Mouse (Mus musculus) forebrain, embryonic 16.5 days (tissue): ENCODE measurements around the gene Gm20388. TPM values are rescaled to one million over a fixed set of nuclear protein-coding genes. Genes with fewer than 3 reads are reported as not detected.

Source experiments
- ATAC-seq: fragments of 200-750 bp; cut with Nextera tagmentation; 2 replicates; pipeline ENCODE4 v1.8.0; 2017; ENCODE audit warnings: mild to moderate bottlenecking, moderate library complexity
- H3K27ac ChIP-seq: fragments of 300-500 bp; sonication (generic); 2 replicates; pipeline ENCODE4 v1.5.1; 2014; ENCODE audit warnings: low read length, control low read depth
- H3K27me3 ChIP-seq: fragments of 300-500 bp; sonication (generic); replicated peaks from 2 replicates; pipeline ENCODE4 v1.6.1; 2014; ENCODE audit warnings: low read length; ENCODE audit not compliant: control insufficient read depth, insufficient read depth
- H3K36me3 ChIP-seq: fragments of 300-500 bp; sonication (generic); 2 replicates; pipeline ENCODE4 v1.6.1; 2014; ENCODE audit not compliant: control insufficient read depth, insufficient read depth
- H3K4me1 ChIP-seq: fragments of 300-500 bp; sonication (generic); replicated peaks from 2 replicates; pipeline ENCODE4 v1.6.1; 2014; ENCODE audit warnings: low read length; ENCODE audit not compliant: control insufficient read depth, insufficient read depth
- H3K4me2 ChIP-seq: fragments of 300-500 bp; sonication (generic); 2 replicates; pipeline ENCODE4 v1.6.1; 2014; ENCODE audit warnings: mild to moderate bottlenecking, low read length, control low read depth
- H3K4me3 ChIP-seq: fragments of 300-500 bp; sonication (generic); replicated peaks from 2 replicates; pipeline ENCODE4 v1.5.1; 2014; ENCODE audit warnings: mild to moderate bottlenecking, low read length, control low read depth
- H3K9ac ChIP-seq: fragments of 300-500 bp; sonication (generic); replicated peaks from 2 replicates; pipeline ENCODE4 v1.6.1; 2014; ENCODE audit warnings: low read depth, low read length, control low read depth
- H3K9me3 ChIP-seq: fragments of 300-500 bp; sonication (generic); 2 replicates; pipeline ENCODE4 v1.6.1; 2016; ENCODE audit warnings: low read length; ENCODE audit not compliant: control insufficient read depth
- WGBS: fragments of 180-500 bp; shearing (Covaris S2); extraction: QIAGEN DNeasy Blood & Tissue Kit; methylation state at CpG from one replicate; pipeline ENCODE4 v1.1.7; 2014; 5-methylcytosine and 5-hydroxymethylcytosine counted together
- polyA plus RNA-seq: library from polyadenylated mRNA; unstranded; fragments of >200 nt; fragmentation: Nextera tagmentation; extraction: Ambion mirVana; gene quantifications from 2 replicates; pipeline ENCODE4 v1.2.1, GENCODE M21; 2015

Gene Gm20388
- polyA plus RNA-seq, 1 experiment from 2014 or later: 4.7 TPM

DNA sequence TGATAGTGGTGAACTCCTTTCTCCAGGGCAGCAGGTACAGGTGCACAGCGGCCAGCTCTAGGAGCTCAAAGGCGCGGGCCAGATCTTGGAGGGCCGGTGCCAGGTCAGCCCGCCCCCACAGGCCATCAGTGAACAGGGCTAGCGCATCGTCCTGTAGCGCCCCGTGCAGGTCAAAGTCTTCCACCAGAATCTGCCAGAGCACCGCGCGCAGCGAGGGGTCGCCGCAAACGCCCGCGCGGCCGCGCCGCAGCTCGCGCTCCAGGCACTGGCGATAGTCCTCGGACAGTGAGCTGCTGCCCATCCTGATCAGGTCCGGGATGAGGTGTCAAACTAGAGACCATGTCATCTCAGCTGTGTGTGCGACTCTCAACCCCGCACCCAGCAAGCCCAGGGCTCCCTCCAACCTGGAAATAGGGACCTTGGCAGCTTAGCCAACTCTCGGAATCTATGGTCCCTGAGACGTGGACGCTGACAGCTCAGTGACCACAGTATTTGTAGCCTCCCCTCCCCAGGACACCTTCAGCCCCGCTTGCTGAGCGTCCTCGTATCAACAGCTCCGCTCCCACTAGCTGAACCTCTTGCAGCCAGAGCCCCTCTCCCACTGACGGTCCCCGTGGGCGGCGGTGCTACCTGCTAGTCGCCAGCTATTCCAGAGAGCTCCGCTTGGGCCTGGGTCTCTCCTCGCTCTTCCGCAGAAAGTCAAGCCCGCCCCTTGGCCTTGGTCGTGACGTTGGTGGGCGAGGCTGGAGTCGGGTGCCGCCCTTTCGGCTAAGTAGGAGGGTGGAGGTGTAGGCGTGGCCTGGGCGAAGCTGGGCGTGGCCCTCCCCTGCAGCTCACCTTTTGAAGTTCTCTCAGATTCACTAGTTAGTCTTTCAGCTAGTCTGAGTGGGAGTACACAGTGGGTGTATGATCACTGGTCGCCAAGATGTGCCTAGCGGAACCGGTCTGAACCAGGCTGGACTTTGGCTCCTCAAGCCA is 3325.2 kb downstream of the Gm20388 start, which contains the start of gene Spata2l:
Gene Spata2l, minus strand, starts transcription at position 714 of the 978 bp plus-strand sequence.
- Histone ChIP-seq H3K9ac (peak within 1 kb of the TSS; percentile 61), H3K27me3 (peaks cover 20% of the 10 kb centered on the region; the same call in 1 of the 2 replicates), H3K4me2 (peak within 1 kb of the TSS; percentile 73), H3K9me3 (no peaks in the 10 kb centered on the region), H3K4me1 (peaks cover 17% of the 10 kb centered on the region), H3K4me3 (peak within 1 kb of the TSS; percentile 44), H3K27ac (no peak within 1 kb of the TSS), H3K36me3 (no peaks in the 10 kb centered on the region)
- 1% methylated on average over 57 of the region's 57 CpGs for WGBS
- peak; percentile 76 for ATAC-seq

DNA sequence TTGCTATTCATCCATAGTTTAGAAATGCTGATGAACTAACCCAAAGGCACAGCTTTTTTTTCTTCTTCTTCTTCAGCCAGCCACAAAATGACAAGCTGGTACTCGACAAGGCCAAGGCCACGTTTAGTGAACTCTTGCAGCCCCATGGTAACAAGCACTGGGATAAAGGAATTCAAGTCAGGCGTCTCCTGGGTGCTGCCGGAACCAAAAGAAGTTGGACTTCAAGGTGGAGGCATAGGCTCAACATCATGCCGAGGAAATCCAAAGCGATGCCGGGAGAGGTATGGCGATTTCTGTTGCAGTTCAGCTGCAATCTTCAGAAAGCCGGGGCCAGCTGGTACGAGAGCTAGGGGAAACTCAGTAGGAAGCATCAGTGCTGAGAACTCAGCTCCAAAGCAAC is 3328.8 kb downstream of the Gm20388 start:
- no peak overlapping the region for H3K27ac ChIP-seq
- no peaks in the 10 kb centered on the region for H3K9me3 ChIP-seq
- peaks cover 15% of the 10 kb centered on the region; the same call in 1 of the 2 replicates for H3K27me3 ChIP-seq
- no peak for ATAC-seq
- peaks cover 17% of the 10 kb centered on the region for H3K4me1 ChIP-seq
- no peak overlapping the region for H3K4me2 ChIP-seq
- peaks cover 3% of the 10 kb centered on the region; the same call in 1 of the 2 replicates for H3K36me3 ChIP-seq
- 83% methylated on average over 10 of the region's 10 CpGs for WGBS
- no peak overlapping the region for H3K4me3 ChIP-seq
- H3K9ac ChIP-seq: no peak overlapping the region

DNA sequence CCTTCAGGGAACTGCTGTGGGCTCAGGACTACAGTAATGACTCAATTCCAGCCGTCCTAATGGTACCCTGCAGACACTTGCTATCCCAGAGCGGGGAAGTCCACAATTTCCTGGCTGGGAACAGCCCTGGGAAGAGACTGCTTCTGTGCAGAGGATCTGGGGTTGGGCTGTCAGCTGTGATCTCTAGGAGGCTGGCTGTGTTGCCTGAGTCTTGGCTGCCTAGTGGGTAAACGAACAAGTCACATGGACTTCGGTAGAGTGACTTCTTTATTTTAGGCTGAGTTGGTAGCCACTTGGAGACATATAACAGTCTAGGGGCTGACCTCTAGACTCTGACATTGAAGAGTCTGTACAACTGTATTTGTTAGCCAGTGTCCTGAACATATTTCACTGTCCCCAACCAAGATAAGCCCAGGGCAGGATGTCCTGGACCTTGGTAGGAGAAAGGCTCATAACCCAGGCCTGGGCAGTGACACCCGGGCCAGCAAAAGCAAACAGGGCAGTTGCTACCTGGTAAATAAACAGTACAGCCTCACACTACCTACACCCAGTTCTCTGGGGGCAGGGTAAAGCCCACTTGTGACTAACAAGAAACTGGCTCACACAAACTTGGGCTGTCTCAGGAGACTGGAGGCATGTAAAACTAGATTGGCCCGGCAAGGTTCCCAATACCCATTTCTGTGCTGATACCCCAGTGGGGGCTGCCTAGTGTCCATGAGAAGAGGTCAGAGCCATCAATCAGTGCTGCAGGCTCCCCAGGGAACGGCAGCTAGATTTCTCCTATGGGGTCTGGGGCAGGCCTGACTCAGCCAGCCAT is 3331.7 kb downstream of the Gm20388 start:
- no peak overlapping the region for H3K4me2 ChIP-seq
- no peak overlapping the region for H3K9ac ChIP-seq
- H3K36me3 ChIP-seq: peaks cover 14% of the 10 kb centered on the region
- no peak overlapping the region for H3K27ac ChIP-seq
- H3K9me3 ChIP-seq: no peaks in the 10 kb centered on the region
- no peak for ATAC-seq
- WGBS: 91% methylated on average over 7 of the region's 7 CpGs
- no peaks in the 10 kb centered on the region for H3K4me1 ChIP-seq
- H3K4me3 ChIP-seq: no peak overlapping the region
- no peaks in the 10 kb centered on the region for H3K27me3 ChIP-seq

- Histone ChIP-seq H3K4me2 (no peak overlapping the region), H3K4me1 (no peaks in the 10 kb centered on the region), H3K27me3 (no peaks in the 10 kb centered on the region), H3K27ac (no peak overlapping the region), H3K4me3 (no peak overlapping the region), H3K9me3 (no peaks in the 10 kb centered on the region), H3K36me3 (peaks cover 20% of the 10 kb centered on the region), H3K9ac (no peak overlapping the region)
- WGBS: 75% methylated on average over 11 of the region's 11 CpGs
- ATAC-seq: no peak
Measured at GRCm38 (mm10) chr8:123243053-123243452, 3332.4 kb downstream of the Gm20388 start.

- Histone ChIP-seq H3K4me1 (no peaks in the 10 kb centered on the region), H3K4me2 (no peak overlapping the region), H3K4me3 (no peak overlapping the region), H3K9ac (no peak overlapping the region), H3K9me3 (no peaks in the 10 kb centered on the region), H3K27me3 (no peaks in the 10 kb centered on the region), H3K36me3 (peaks cover 24% of the 10 kb centered on the region), H3K27ac (no peak overlapping the region)
- 98% methylated on average over 4 of the region's 4 CpGs for WGBS
- ATAC-seq: no peak
Measured at GRCm38 (mm10) chr8:123244382-123244781, 3333.7 kb downstream of the Gm20388 start.

- no peak overlapping the region for H3K27ac ChIP-seq
- no peak overlapping the region for H3K4me2 ChIP-seq
- no peaks in the 10 kb centered on the region for H3K27me3 ChIP-seq
- H3K4me1 ChIP-seq: no peaks in the 10 kb centered on the region
- H3K9ac ChIP-seq: no peak overlapping the region
- no peak overlapping the region for H3K4me3 ChIP-seq
- no peak for ATAC-seq
- H3K9me3 ChIP-seq: no peaks in the 10 kb centered on the region
- WGBS: 92% methylated on average over 12 of the region's 12 CpGs
- H3K36me3 ChIP-seq: peaks cover 24% of the 10 kb centered on the region
Measured at GRCm38 (mm10) chr8:123245543-123245942, 3334.9 kb downstream of the Gm20388 start.

GRCm38 (mm10) chr8:123247748-123248147 is 3337.1 kb downstream of the Gm20388 start:
- no peaks in the 10 kb centered on the region for H3K27me3 ChIP-seq
- over 99% methylated on average over 6 of the region's 6 CpGs for WGBS
- peaks cover 24% of the 10 kb centered on the region for H3K36me3 ChIP-seq
- H3K9me3 ChIP-seq: no peaks in the 10 kb centered on the region
- no peak overlapping the region for H3K4me3 ChIP-seq
- no peak overlapping the region for H3K27ac ChIP-seq
- H3K9ac ChIP-seq: no peak overlapping the region
- no peak overlapping the region for H3K4me2 ChIP-seq
- H3K4me1 ChIP-seq: peaks cover 4% of the 10 kb centered on the region
- no peak for ATAC-seq

GRCm38 (mm10) chr8:123248596-123248995 is 3338.0 kb downstream of the Gm20388 start:
- H3K4me2 ChIP-seq: no peak overlapping the region
- WGBS: 97% methylated on average over 8 of the region's 8 CpGs
- no peak for ATAC-seq
- H3K27me3 ChIP-seq: no peaks in the 10 kb centered on the region
- no peak overlapping the region for H3K27ac ChIP-seq
- H3K4me3 ChIP-seq: no peak overlapping the region
- H3K4me1 ChIP-seq: peaks cover 11% of the 10 kb centered on the region
- H3K9me3 ChIP-seq: no peaks in the 10 kb centered on the region
- H3K9ac ChIP-seq: no peak overlapping the region
- peaks cover 24% of the 10 kb centered on the region for H3K36me3 ChIP-seq

- WGBS: 97% methylated on average over 5 of the region's 5 CpGs
- H3K4me2 ChIP-seq: no peak overlapping the region
- ATAC-seq: no peak
- H3K36me3 ChIP-seq: peaks cover 17% of the 10 kb centered on the region
- no peaks in the 10 kb centered on the region for H3K27me3 ChIP-seq
- H3K4me3 ChIP-seq: no peak overlapping the region
- H3K9me3 ChIP-seq: no peaks in the 10 kb centered on the region
- H3K9ac ChIP-seq: no peak overlapping the region
- peaks cover 24% of the 10 kb centered on the region for H3K4me1 ChIP-seq
- H3K27ac ChIP-seq: no peak overlapping the region
Measured at GRCm38 (mm10) chr8:123250940-123251339, 3340.3 kb downstream of the Gm20388 start.
